Mouse (Mus musculus) stomach, postnatal 0 days (tissue): ENCODE results near the gene Pccb.

Source experiments
- CTCF ChIP-seq: IDR thresholded peaks from 2 replicates; pipeline ENCODE4 v1.5.1; 2016; ENCODE audit warnings: antibody characterized with exemption, low read depth, mild to moderate bottlenecking, moderate library complexity
- EP300 ChIP-seq: optimal IDR thresholded peaks from 2 replicates; pipeline ENCODE3; 2016; ENCODE audit warnings: antibody characterized with exemption

DNA sequence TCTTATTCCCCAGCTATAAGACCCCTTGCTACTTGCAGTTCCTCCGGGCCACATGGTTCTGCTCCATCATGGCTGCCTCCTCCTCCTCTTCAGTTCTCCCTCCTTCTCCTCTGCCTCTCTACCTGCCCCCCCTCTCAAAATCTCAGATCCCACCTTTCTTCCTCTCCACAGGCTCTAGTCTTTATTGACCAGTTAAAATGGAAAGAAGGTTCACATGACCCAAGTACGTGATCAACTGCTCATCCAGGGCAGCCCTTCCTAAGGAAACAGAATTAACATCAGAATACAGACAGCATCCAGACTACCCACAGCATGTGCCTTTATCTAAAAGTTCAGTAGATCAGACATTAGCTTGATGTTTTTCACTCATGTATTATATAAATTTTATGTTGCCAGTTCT is 65.2 kb downstream of the Pccb start:
- no peak for TF ChIP-seq EP300
- TF ChIP-seq CTCF, result no peak
